Mouse (Mus musculus) midbrain, embryonic 10.5 days (tissue): ENCODE measurements around the gene Smyd3. TPM values are rescaled to one million over a fixed set of nuclear protein-coding genes. Genes with fewer than 3 reads are reported as not detected.
A peak's percentile ranks its signal among the peaks of the same experiment; 100 is the strongest.
"Not testable (repeated sequence)": the region's sequence is repeated elsewhere in the genome, so short reads cannot be mapped to it uniquely, and the experiment has no call there.

Experiments used
- DNase-seq: peaks from one replicate; pipeline ENCODE4 v3.0.0-alpha.2; 2017; ENCODE audit warnings: low spot score
- H3K27ac ChIP-seq: fragments of 300-500 bp; sonication (generic); replicated peaks from 2 replicates; pipeline ENCODE4 v1.5.1; 2016; ENCODE audit warnings: mild to moderate bottlenecking
- H3K27me3 ChIP-seq: fragments of 300-500 bp; sonication (generic); 2 replicates; pipeline ENCODE4 v1.6.1; 2016; ENCODE audit warnings: low read depth, mild to moderate bottlenecking; ENCODE audit not compliant: poor library complexity, severe bottlenecking
- H3K36me3 ChIP-seq: fragments of 300-500 bp; sonication (generic); 2 replicates; pipeline ENCODE4 v1.6.1; 2016; ENCODE audit warnings: mild to moderate bottlenecking, moderate library complexity
- H3K4me1 ChIP-seq: fragments of 300-500 bp; sonication (generic); 2 replicates; pipeline ENCODE4 v1.6.1; 2016
- H3K4me3 ChIP-seq: fragments of 300-500 bp; sonication (generic); 2 replicates; pipeline ENCODE4 v1.5.1; 2016; ENCODE audit warnings: mild to moderate bottlenecking, moderate library complexity
- H3K9me3 ChIP-seq: fragments of 300-500 bp; sonication (generic); replicated peaks from 2 replicates; pipeline ENCODE4 v1.6.1; 2016; ENCODE audit warnings: mild to moderate bottlenecking
- WGBS: fragments of 180-500 bp; shearing (Covaris S2); methylation state at CpG from one replicate; pipeline ENCODE4 v1.1.7; 2016; 5-methylcytosine and 5-hydroxymethylcytosine counted together
- polyA plus RNA-seq: library from polyadenylated mRNA; unstranded; fragments of >200 nt; fragmentation: Nextera tagmentation; extraction: Ambion mirVana; gene quantifications from 2 replicates; pipeline ENCODE4 v1.2.1, GENCODE M21; 2016

The Smyd3 gene
- polyA plus RNA-seq, 1 experiment from 2014 or later = 15.3 TPM

- DNase-seq = no peak
- Histone ChIP-seq H3K4me1 (no peaks in the 10 kb centered on the region; the same call in 1 of the 2 replicates), H3K4me3 (no peak overlapping the region), H3K9me3 (no peaks in the 10 kb centered on the region), H3K27me3 (no peaks in the 10 kb centered on the region), H3K27ac (no peak overlapping the region), H3K36me3 (no peaks in the 10 kb centered on the region)
- 84% methylated on average over 14 of the region's 14 CpGs for WGBS
Measured at GRCm38 (mm10) chr1:179176861-179177658, 340.8 kb downstream of the Smyd3 start.

- Histone ChIP-seq H3K27ac (no peak overlapping the region), H3K36me3 (no peaks in the 10 kb centered on the region), H3K4me1 (no peaks in the 10 kb centered on the region; the same call in 1 of the 2 replicates), H3K4me3 (no peak overlapping the region), H3K9me3 (no peaks in the 10 kb centered on the region), H3K27me3 (no peaks in the 10 kb centered on the region)
- 86% methylated on average over 4 of the region's 4 CpGs for WGBS
- DNase-seq = no peak
Measured at GRCm38 (mm10) chr1:179174241-179174640, 343.6 kb downstream of the Smyd3 start.

- WGBS = 85% methylated on average over 8 of the region's 8 CpGs
Measured at GRCm38 (mm10) chr1:179170555-179170954, 347.3 kb downstream of the Smyd3 start.

GRCm38 (mm10) chr1:179169749-179170148 is 348.1 kb downstream of the Smyd3 start:
- Histone ChIP-seq H3K9me3 (no peaks in the 10 kb centered on the region), H3K27ac (no peak overlapping the region)

More at GRCm38 (mm10) chr1:179170555-179170954, 347.3 kb downstream of the Smyd3 start:
- Histone ChIP-seq H3K27me3 (no peaks in the 10 kb centered on the region), H3K4me1 (no peaks in the 10 kb centered on the region), H3K27ac (no peak overlapping the region), H3K9me3 (no peaks in the 10 kb centered on the region), H3K36me3 (no peaks in the 10 kb centered on the region), H3K4me3 (no peak overlapping the region)
- DNase-seq = no peak

GRCm38 (mm10) chr1:179169161-179169560 is 348.7 kb downstream of the Smyd3 start:
- Histone ChIP-seq H3K4me3 (no peak overlapping the region), H3K9me3 (no peaks in the 10 kb centered on the region), H3K4me1 (no peaks in the 10 kb centered on the region), H3K36me3 (no peaks in the 10 kb centered on the region), H3K27me3 (no peaks in the 10 kb centered on the region), H3K27ac (no peak overlapping the region)
- 87% methylated on average over 10 of the region's 10 CpGs for WGBS
- DNase-seq = no peak

More at GRCm38 (mm10) chr1:179169749-179170148, 348.1 kb downstream of the Smyd3 start:
- Histone ChIP-seq H3K27me3 (no peaks in the 10 kb centered on the region), H3K4me1 (no peaks in the 10 kb centered on the region), H3K4me3 (no peak overlapping the region), H3K36me3 (no peaks in the 10 kb centered on the region)
- 91% methylated on average over 3 of the region's 3 CpGs for WGBS
- DNase-seq = no peak

GRCm38 (mm10) chr1:179164219-179164618 is 353.6 kb downstream of the Smyd3 start:
- H3K4me1 ChIP-seq = peaks cover 28% of the 10 kb centered on the region
- H3K27ac ChIP-seq, H3K4me3 ChIP-seq, H3K36me3 ChIP-seq, H3K9me3 ChIP-seq, H3K27me3 ChIP-seq, DNase-seq: not testable (repeated sequence)
- WGBS = 94% methylated on average over 5 of the region's 5 CpGs

GRCm38 (mm10) chr1:179162752-179163151 is 355.1 kb downstream of the Smyd3 start:
- DNase-seq, H3K27ac ChIP-seq, H3K4me3 ChIP-seq, H3K36me3 ChIP-seq, H3K27me3 ChIP-seq, H3K9me3 ChIP-seq: not testable (repeated sequence)
- WGBS = 89% methylated on average over 1 of the region's 1 CpGs
- H3K4me1 ChIP-seq = peaks cover 28% of the 10 kb centered on the region

- DNase-seq = peak; percentile 27
- H3K27ac ChIP-seq = no peak overlapping the region
Measured at GRCm38 (mm10) chr1:179161947-179162346, 355.9 kb downstream of the Smyd3 start.

GRCm38 (mm10) chr1:179160697-179161096 is 357.1 kb downstream of the Smyd3 start:
- Histone ChIP-seq H3K36me3 (no peaks in the 10 kb centered on the region), H3K9me3 (no peaks in the 10 kb centered on the region), H3K27ac (no peak overlapping the region), H3K4me3 (no peak overlapping the region), H3K4me1 (peaks cover 28% of the 10 kb centered on the region), H3K27me3 (no peaks in the 10 kb centered on the region)
- WGBS = 63% methylated on average over 3 of the region's 3 CpGs
- DNase-seq = no peak

More at GRCm38 (mm10) chr1:179161947-179162346, 355.9 kb downstream of the Smyd3 start:
- 28% methylated on average over 6 of the region's 6 CpGs for WGBS
- no peaks in the 10 kb centered on the region for H3K36me3 ChIP-seq
- H3K4me3 ChIP-seq = no peak overlapping the region
- peaks cover 28% of the 10 kb centered on the region for H3K4me1 ChIP-seq
- H3K9me3 ChIP-seq = no peaks in the 10 kb centered on the region
- no peaks in the 10 kb centered on the region for H3K27me3 ChIP-seq

- Histone ChIP-seq H3K36me3 (no peaks in the 10 kb centered on the region), H3K27me3 (no peaks in the 10 kb centered on the region), H3K27ac (no peak overlapping the region), H3K9me3 (no peaks in the 10 kb centered on the region), H3K4me3 (no peak overlapping the region), H3K4me1 (no peaks in the 10 kb centered on the region)
- WGBS = 86% methylated on average over 9 of the region's 9 CpGs
- DNase-seq = no peak
Measured at GRCm38 (mm10) chr1:179152376-179152775, 365.5 kb downstream of the Smyd3 start.

GRCm38 (mm10) chr1:179151275-179151674 is 366.6 kb downstream of the Smyd3 start:
- WGBS = 81% methylated on average over 2 of the region's 2 CpGs
- DNase-seq = no peak
- Histone ChIP-seq H3K27ac (no peak overlapping the region), H3K36me3 (no peaks in the 10 kb centered on the region), H3K27me3 (no peaks in the 10 kb centered on the region), H3K4me3 (no peak overlapping the region), H3K9me3 (no peaks in the 10 kb centered on the region), H3K4me1 (peaks cover 4% of the 10 kb centered on the region)

- DNase-seq = no peak
- WGBS = 89% methylated on average over 5 of the region's 5 CpGs
- Histone ChIP-seq H3K27ac (no peak overlapping the region), H3K4me1 (peaks cover 12% of the 10 kb centered on the region), H3K9me3 (no peaks in the 10 kb centered on the region), H3K27me3 (no peaks in the 10 kb centered on the region), H3K4me3 (no peak overlapping the region), H3K36me3 (no peaks in the 10 kb centered on the region)
Measured at GRCm38 (mm10) chr1:179149468-179150140, 368.2 kb downstream of the Smyd3 start.

GRCm38 (mm10) chr1:179146730-179147167 is 371.1 kb downstream of the Smyd3 start:
- no peak for DNase-seq
- no peaks in the 10 kb centered on the region for H3K36me3 ChIP-seq
- H3K27ac ChIP-seq = no peak overlapping the region
- no peaks in the 10 kb centered on the region for H3K27me3 ChIP-seq
- H3K4me1 ChIP-seq = peaks cover 19% of the 10 kb centered on the region
- 71% methylated on average over 9 of the region's 9 CpGs for WGBS
- no peaks in the 10 kb centered on the region for H3K9me3 ChIP-seq
- no peak overlapping the region for H3K4me3 ChIP-seq
